Mouse (Mus musculus) inflammation-experienced regulatory T-cells, adult 6 months (primary cell): Measurements from ENCODE around the gene Trim14. TPM values are rescaled to one million over a fixed set of nuclear protein-coding genes. Genes with fewer than 3 reads are reported as not detected.
"Not testable (repeated sequence)": the region's sequence is repeated elsewhere in the genome, so short reads cannot be mapped to it uniquely, and the experiment has no call there.

Experiments
- ATAC-seq: one replicate; pipeline ENCODE4 v1.8.0; 2017
- polyA plus RNA-seq, 3 experiments: library from polyadenylated mRNA; unstranded; fragments of 100-300 nt; shearing (Covaris generic); gene quantifications; one replicate each; pipeline ENCODE4 v1.2.1; 2017

The Trim14 gene
- 10 to 100 TPM; 19.2 to 34.4 (median 32.0) TPM for polyA plus RNA-seq

- peak; percentile 74 for ATAC-seq
Measured at GRCm38 (mm10) chr4:46535840-46536361, at the start of gene Trim14. Trim14 (minus strand) TSS chr4:46536141.

DNA sequence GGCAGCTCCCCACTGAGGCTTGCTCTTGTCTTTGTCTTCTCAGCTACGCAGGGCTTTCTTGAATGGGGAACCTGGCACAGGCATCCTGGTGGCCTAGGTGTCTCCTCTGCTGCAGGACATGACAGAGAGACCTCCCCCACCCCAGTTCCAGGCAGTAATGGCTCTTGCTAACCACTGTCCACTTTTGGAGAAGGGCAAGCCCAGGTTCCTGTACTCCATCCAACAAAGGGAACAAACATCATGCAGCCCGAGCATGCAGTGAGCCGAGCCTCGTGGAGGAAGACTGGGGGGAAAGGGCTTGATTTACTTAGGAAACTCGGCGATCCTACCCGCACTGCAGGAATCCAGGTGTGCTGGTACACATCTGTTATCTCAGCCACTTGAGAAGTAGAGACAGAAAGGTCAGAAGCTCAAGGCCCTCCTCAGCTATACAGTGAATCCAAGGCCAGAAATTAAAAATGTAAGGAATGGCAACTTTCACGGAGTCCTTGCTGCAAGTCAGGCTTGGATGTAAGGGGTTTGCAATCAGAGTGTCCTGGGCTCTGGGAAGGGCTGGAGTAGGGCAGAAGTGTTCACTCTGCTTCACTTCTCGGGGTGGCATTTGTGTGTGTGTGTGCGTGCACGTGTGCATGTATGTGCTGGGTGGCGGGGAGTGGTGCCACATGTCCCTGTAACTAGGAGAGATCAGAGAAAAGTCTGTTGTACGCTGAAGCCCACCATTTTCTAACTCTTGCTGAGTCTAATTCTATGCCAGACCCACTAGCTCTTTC, 49.3 kb upstream of the Trim14 start:
- ATAC-seq, result no peak

DNA sequence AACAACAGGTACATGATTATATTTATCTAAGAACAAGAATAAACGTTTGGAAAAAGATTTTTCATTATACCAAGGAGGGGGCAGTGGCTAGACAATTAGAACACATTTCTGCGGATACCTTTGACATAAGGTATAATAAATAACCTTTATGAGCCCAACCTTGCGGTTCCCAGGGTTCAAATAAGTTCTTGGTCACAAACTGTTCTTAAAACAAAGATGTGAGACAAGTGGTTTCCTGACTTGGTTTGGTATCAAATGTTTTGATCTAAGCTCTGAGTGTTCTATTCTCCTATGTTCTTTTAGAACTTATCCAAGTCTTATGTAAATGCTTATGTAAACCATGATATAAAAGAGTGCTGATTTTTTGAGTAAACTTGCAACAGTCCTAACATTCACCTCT, 48.6 kb upstream of the Trim14 start:
- peak; percentile 12 for ATAC-seq

DNA sequence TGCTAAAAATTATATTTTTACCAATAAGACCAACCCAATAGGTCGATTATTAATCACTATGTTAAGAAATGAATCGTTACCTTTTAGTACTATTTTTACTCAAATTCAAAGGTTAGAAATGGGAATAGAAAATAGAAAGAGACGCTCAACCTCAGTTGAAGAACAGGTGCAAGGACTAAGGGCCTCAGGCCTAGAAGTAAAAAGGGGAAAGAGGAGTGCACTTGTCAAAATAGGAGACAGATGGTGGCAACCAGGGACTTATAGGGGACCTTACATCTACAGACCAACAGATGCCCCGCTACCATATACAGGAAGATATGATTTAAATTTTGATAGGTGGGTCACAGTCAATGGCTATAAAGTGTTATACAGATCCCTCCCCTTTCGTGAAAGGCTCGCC, 48.1 kb upstream of the Trim14 start:
- ATAC-seq, result not testable (repeated sequence)

GRCm38 (mm10) chr4:46582024-46582423, 46.1 kb upstream of the Trim14 start:
- not testable (repeated sequence) for ATAC-seq

DNA sequence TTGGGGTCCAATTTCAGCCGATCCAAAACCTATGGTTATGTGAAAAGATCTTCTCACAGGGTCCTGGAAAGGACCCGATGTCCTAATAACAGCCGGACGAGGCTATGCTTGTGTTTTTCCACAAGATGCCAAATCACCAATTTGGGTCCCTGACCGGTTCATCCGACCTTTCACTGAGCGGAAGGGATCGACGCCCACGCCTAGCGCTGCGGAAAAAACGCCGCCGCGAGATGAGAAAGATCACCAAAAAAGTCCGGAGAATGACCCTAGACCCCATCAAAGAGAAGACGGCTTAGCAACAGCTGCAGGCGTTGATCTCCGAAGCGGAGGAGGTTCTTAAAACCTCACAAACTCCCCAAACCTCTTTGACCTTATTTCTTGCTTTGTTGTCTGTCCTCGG, 45.6 kb upstream of the Trim14 start:
- ATAC-seq, result not testable (repeated sequence)

DNA sequence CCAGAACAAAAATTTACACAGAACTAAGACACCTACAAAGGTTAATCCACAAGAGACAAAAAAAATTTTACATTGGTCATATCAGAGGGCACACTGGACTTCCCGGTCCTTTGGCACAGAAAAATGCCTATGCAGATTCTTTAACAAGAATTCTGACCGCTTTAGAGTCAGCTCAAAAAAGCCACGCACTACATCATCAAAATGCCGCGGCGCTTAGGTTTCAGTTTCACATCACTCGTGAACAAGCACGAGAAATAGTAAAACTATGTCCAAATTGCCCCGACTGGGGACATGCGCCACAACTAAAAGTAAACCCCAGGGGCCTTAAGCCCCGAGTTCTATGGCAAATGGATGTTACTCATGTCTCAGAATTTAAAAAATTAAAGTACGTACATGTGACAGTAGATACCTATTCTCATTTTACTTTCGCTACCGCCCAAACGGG, 44.9 kb upstream of the Trim14 start:
- ATAC-seq, result peak; percentile 56

DNA sequence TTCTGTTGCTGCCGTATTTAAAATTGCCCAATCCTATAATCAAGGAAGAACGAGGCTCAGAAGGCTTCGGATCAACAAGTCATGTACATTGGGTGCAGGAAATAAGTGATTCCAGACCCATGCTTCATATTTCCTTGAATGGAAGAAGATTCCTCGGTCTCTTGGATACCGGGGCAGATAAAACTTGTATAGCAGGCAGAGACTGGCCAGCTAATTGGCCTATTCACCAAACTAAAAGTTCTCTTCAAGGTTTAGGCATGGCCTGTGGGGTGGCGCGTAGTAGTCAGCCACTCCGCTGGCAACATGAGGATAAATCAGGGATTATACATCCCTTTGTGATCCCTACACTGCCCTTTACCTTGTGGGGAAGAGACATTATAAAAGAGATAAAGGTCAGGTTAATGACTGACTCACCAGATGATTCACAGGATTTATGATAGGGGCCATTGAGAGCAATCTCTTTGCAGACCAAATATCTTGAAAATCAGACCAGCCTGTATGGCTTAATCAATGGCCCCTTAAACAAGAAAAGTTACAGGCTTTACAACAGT, 42.9 kb upstream of the Trim14 start:
- ATAC-seq, result not testable (repeated sequence)

DNA sequence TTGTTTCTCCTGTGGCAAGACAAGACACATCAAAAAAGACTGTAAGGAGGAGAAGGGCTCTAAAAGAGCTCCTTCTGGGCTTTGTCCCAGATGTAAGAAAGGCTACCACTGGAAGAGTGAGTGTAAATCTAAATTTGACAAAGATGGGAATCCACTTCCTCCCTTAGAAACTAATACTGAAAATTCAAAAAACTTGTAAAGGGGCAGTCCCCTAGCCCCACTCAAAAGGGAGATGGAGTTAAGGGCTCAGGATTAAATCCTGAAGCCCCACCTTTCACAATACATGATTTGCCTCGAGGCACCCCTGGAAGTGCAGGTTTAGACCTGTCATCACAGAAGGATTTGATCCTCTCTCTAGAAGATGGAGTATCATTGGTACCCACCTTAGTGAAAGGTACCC, 42.3 kb upstream of the Trim14 start:
- no peak for ATAC-seq

DNA sequence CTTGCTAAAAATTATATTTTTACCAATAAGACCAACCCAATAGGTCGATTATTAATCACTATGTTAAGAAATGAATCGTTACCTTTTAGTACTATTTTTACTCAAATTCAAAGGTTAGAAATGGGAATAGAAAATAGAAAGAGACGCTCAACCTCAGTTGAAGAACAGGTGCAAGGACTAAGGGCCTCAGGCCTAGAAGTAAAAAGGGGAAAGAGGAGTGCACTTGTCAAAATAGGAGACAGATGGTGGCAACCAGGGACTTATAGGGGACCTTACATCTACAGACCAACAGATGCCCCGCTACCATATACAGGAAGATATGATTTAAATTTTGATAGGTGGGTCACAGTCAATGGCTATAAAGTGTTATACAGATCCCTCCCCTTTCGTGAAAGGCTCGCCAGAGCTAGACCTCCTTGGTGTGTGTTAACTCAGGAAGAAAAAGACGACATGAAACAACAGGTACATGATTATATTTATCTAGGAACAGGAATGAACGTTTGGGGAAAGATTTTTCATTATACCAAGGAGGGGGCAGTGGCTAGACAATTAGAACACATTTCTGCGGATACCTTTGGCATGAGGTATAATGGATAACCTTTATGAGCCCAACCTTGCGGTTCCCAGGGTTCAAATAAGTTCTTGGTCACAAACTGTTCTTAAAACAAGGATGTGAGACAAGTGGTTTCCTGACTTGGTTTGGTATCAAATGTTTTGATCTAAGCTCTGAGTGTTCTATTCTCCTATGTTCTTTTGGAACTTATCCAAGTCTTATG, 39.8 kb upstream of the Trim14 start:
- not testable (repeated sequence) for ATAC-seq

DNA sequence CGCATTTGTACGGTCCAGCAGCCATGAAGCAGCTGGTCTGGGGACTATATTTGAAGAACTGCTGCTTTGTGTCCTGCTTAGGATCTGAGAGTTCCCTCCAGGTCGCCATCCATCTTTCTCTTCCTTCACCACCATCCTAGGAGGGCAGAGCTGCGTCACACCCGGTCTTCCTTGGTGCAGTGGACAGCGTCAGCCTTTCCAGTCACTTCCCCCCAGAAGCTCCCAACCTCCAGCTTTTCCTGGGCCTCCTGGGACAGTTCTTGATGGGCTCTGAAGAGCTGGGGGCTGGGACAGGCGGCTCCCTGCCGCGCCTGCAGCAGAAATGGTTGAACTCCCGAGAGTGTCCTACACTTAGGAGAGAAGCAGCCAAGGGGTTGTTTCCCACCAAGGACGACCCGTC, 38.9 kb upstream of the Trim14 start:
- ATAC-seq, result no peak

DNA sequence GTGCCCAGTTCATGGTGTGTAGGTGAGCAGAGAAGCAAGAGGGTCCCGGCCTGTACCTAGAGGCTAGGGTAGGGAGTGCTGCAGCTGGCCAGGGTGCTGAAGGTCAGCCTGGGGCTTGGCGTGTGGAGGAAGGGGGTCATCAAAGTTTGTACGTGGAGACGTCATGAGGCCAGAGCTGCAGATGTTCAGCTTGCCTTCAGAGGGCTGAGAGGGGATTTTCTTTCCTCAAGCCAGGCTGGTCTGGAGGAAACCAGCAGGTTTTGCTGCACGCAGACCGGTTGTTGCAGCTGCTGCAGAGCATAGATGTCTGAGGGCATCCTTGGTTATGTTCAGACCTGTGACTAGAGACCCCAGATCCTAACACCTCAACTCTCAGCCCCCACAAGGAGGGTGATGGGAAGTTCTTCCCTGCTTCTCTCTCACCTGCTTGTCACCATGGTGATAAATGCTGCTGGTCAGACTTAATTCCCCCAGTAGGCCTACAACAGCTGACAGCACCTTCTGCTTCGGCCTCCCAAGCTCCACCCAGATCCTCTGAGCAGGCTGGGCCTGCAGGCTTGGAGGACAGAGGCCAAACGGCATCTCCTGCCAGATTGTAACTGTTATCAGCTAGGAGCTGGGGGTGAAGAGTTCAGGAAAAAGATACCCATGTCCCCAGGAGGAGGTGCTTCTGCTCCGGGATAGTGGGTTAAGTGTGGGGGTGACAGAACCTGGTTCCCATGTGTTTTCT, 38.2 kb upstream of the Trim14 start:
- no peak for ATAC-seq

DNA sequence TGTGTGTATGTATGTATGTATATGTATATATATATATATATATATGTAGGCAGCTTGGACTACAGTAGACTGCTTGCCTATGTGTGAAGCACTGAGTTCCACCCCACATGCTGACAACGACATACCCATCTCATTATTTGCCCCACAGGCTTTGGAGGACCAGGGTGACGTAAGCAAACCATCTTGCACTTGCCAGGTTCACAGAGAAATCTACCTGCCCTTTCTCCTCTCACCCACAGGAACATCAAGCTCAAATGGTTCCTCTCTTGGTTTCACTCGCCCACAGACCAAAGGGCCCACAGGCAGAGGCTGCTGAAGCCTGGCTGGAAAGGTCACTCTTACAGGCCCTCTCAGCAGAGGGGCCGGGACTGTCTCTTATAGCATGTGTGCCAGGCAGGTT, 36.7 kb upstream of the Trim14 start:
- ATAC-seq, result peak; percentile 8

- peak; percentile 12 for ATAC-seq
Measured at GRCm38 (mm10) chr4:46571744-46572143, 35.8 kb upstream of the Trim14 start.

DNA sequence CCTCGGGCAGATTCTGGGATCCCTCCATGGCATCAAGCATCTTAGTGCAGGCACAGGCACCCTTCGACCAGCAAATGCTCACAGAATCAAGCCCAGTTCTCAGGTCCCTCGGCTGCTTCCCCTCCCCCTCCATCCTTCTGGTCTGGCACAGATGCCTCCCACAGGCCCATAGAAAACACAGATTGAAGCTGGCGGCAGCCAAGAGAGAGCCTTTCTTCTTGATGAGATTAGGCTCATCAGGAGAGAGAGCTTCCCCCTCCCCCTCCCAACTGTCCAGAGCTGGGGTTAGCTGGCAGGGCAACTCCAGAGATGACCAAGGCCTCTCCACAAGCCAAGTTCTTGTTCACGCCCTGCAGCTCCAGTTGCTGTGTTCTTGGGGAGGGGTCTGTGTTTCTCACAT, 33.7 kb upstream of the Trim14 start:
- no peak for ATAC-seq

DNA sequence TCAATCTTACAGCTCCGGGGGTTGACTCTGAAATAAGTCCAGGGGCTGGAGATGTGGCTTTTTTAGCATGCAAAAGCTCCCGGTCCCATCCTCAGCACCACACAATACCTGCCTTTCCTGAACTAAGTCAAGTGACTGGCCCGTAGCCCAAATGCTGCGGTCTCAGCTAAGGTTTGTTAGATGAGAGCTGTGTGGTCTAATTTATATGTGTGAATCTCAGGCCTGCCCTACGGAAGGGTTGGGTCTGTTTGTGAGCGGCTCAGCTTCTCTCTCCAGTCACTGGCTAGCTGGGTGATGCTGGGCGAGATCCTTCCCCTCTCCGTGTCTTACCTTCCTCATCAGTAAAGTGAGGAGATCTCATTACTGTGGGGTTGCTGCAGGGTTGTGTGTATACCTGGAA, 32.2 kb upstream of the Trim14 start:
- no peak for ATAC-seq

GRCm38 (mm10) chr4:46566931-46567671, 31.2 kb upstream of the Trim14 start:
- ATAC-seq, result peak; percentile 52

DNA sequence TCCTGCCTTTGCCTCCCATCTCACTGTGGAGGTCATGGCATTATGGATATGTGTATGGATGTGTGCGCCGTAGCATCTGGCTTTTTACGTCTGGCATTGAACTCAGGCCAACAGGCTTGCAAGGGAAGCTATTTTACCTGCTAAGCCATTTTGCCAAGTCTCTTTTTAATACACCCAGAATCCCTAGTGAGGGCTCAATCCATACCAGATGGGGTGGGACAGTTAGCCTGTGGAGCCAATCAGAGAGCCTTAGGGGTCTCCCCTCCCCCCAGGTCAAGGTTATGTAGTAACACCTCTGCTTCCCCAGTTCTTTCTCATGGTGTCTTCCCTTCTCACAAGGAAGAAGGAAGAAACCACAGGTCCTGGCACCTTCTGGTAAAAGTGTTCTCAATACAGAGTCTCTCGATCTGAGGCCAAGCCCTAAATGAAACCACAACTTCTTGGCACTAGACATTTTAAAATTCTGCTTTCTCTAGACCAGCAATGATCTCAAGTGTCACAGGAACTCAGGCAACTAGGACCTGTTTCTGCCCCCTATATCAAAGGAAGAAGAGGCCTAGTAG, 29.5 kb upstream of the Trim14 start:
- ATAC-seq, result peak; percentile 12

DNA sequence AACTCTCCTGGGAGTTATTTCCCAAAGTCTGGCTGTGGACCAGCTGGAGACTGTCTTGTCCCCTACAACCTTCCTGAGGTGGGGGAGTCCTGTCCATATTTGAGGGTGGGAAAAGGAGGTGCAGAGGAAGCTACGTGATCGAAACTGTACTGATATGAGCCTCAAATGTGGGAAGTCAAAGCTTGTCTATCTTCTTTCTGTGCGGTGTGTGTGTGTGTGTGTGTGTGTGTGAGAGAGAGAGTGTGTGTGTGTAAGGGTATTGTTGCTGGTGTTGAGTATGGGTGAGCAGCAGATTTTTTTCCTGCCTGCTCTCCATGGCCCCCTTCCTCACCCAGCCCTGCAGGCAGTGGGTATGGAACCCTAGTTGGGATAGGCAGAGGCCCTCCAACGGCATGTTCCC, 28.3 kb upstream of the Trim14 start:
- ATAC-seq, result no peak

DNA sequence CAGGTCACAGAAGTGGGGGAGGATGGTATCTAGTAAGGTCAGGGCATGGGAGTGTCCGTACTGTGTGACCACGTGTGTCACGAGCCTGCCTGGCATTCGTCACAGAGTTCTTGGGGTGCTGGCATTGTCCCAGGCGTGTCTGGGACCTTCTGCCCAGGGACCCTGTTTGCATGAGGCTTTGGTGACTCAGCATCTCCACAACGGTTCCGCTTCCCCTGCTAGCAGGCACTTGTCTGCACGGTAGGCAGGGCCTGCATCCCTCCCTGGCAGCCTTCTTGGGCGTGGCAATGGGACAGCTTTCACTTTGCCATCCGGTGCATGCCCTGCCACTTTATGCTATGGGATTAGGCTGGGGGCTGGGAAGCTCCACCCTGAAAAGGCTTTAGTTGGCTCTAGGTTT, 27.9 kb upstream of the Trim14 start:
- peak; percentile 29 for ATAC-seq

- ATAC-seq, result no peak
Measured at GRCm38 (mm10) chr4:46562841-46563240, 26.9 kb upstream of the Trim14 start.

- no peak for ATAC-seq
Measured at GRCm38 (mm10) chr4:46562037-46562436, 26.1 kb upstream of the Trim14 start.
